Mouse (Mus musculus): ENCODE measurements around the gene Prpf19.

Gene Prpf19

GRCm38 (mm10) chr19:10938771-10939170 is 43.7 kb downstream of the Prpf19 start:
- DNase-seq (ENCODE audit: low read depth, low spot score) = no peak

- peak; percentile 68 for DNase-seq (ENCODE audit: low read depth, low spot score)
These were observed 45.2 kb downstream of the Prpf19 start for GRCm38 (mm10) chr19:10940097-10940800.

GRCm38 (mm10) chr19:10940801-10941457 is 45.9 kb downstream of the Prpf19 start:
- no peak for DNase-seq (ENCODE audit: low read depth, low spot score)

- no peak for DNase-seq (ENCODE audit: low read depth, low spot score)
These were observed 48.9 kb downstream of the Prpf19 start for GRCm38 (mm10) chr19:10943955-10944354.

- no peak for DNase-seq (ENCODE audit: low read depth, low spot score)
These were observed 51.5 kb downstream of the Prpf19 start for GRCm38 (mm10) chr19:10946506-10946905.

- no peak for DNase-seq (ENCODE audit: low read depth, low spot score)
These were observed 52.2 kb downstream of the Prpf19 start for GRCm38 (mm10) chr19:10947219-10947618.

- DNase-seq (ENCODE audit: low read depth, low spot score) = peak; percentile 36
These were observed 53.4 kb downstream of the Prpf19 start for GRCm38 (mm10) chr19:10948416-10948815.

- peak; percentile 99 for DNase-seq (ENCODE audit: low read depth, low spot score)
These were observed 54.1 kb downstream of the Prpf19 start, which contains the start of gene Ccdc86 for GRCm38 (mm10) chr19:10949112-10949511. TSS of gene Ccdc86 (minus strand) at chr19:10949266.

GRCm38 (mm10) chr19:10949558-10949957 is 54.5 kb downstream of the Prpf19 start:
- peak; percentile 22 for DNase-seq (ENCODE audit: low read depth, low spot score)

- no peak for DNase-seq (ENCODE audit: low read depth, low spot score)
These were observed 57.2 kb downstream of the Prpf19 start for GRCm38 (mm10) chr19:10952021-10952939.
